Comparison of ENCODE assay signal across 8 mouse cellular contexts in genomic region chr15:102224186-102224991, GRCm38 (mm10). TPM values are rescaled to one million over a fixed set of nuclear protein-coding genes. Genes with fewer than 3 reads are reported as not detected.
A peak's percentile ranks its signal among the peaks of the same experiment; 100 is the strongest.
DNase-seq lines count a peak whose midpoint lies in the region; ATAC-seq and TF ChIP-seq lines count a peak whose summit lies in the region.

No protein-coding gene starts in this region.

- intact Hi-C loops in gastrocnemius, postnatal 36 days (cut with DNase I), result loop anchor here (1.0 kb wide), 1 partner anchor 46 kb away; no protein-coding TSS in a partner anchor

- H3K9me3 ChIP-seq in intestine, embryonic 16.5 days (ENCODE audit: control insufficient read depth, low read length), result no peaks in the 10 kb centered on the region
- H3K9me3 ChIP-seq in limb, embryonic 14.5 days (ENCODE audit: control insufficient read depth, low read length), result no peaks in the 10 kb centered on the region
- H3K9me3 ChIP-seq in midbrain, embryonic 14.5 days (ENCODE audit: control insufficient read depth, low read length), result no peaks in the 10 kb centered on the region

- peak overlapping the region; percentile 94 for H3K4me2 ChIP-seq in intestine, embryonic 16.5 days (ENCODE audit: low read depth, low read length)
- peak overlapping the region; percentile 70 for H3K4me2 ChIP-seq in limb, embryonic 14.5 days (replicated peaks; ENCODE audit: low read depth, low read length, severe bottlenecking)
- peak overlapping the region; percentile 79 for H3K4me2 ChIP-seq in midbrain, embryonic 14.5 days (ENCODE audit: low read length)

- WGBS in intestine, embryonic 16.5 days, result 3% methylated on average over 43 of the region's 43 CpGs
- 3% methylated on average over 42 of the region's 43 CpGs for WGBS in limb, embryonic 14.5 days
- WGBS in midbrain, embryonic 14.5 days, result 3% methylated on average over 43 of the region's 43 CpGs

- ATAC-seq in intestine, embryonic 16.5 days, result peak; percentile 94
- ATAC-seq in limb, embryonic 14.5 days (ENCODE audit: low FRiP score, low read depth), result peak; percentile 87
- ATAC-seq in midbrain, embryonic 14.5 days (ENCODE audit: low FRiP score, low TSS enrichment), result peak; percentile 72

- no peak overlapping the region for H3K27ac ChIP-seq in intestine, embryonic 16.5 days (ENCODE audit: low read length)
- H3K27ac ChIP-seq in limb, embryonic 14.5 days (replicated peaks; ENCODE audit: low read depth, low read length), result no peak overlapping the region
- H3K27ac ChIP-seq in midbrain, embryonic 14.5 days (replicated peaks; ENCODE audit: low read depth, low read length), result no peak overlapping the region

- peaks cover 4% of the 10 kb centered on the region for H3K4me1 ChIP-seq in intestine, embryonic 16.5 days (ENCODE audit: control insufficient read depth, insufficient read depth, low read length)
- peaks cover 9% of the 10 kb centered on the region; the same call in 1 of the 2 replicates for H3K4me1 ChIP-seq in limb, embryonic 14.5 days (ENCODE audit: control insufficient read depth, insufficient read depth, low read length)
- H3K4me1 ChIP-seq in midbrain, embryonic 14.5 days (ENCODE audit: control insufficient read depth, insufficient read depth, low read length), result peaks cover 12% of the 10 kb centered on the region

- peak overlapping the region; percentile 53 for H3K4me3 ChIP-seq in intestine, embryonic 16.5 days (ENCODE audit: low read length)
- peak overlapping the region; percentile 37 for H3K4me3 ChIP-seq in limb, embryonic 14.5 days (replicated peaks; ENCODE audit: low read length)
- peak overlapping the region; percentile 39 for H3K4me3 ChIP-seq in midbrain, embryonic 14.5 days (replicated peaks; ENCODE audit: low read depth, low read length)

- peak overlapping the region; percentile 62 for H3K9ac ChIP-seq in intestine, embryonic 16.5 days (ENCODE audit: low read depth, low read length)
- peak overlapping the region; percentile 56 for H3K9ac ChIP-seq in limb, embryonic 14.5 days (ENCODE audit: low read depth, low read length, severe bottlenecking)
- peak overlapping the region; percentile 50 for H3K9ac ChIP-seq in midbrain, embryonic 14.5 days (replicated peaks; ENCODE audit: low read length)

- peaks cover 4% of the 10 kb centered on the region; the same call in 1 of the 2 replicates for H3K27me3 ChIP-seq in intestine, embryonic 16.5 days (replicated peaks; ENCODE audit: control insufficient read depth, insufficient read depth, low read length)
- 0 out of 2 replicates have a peak, but pooled peaks cover 6% of the 10 kb centered on the region for H3K27me3 ChIP-seq in limb, embryonic 14.5 days (ENCODE audit: control insufficient read depth, insufficient read depth, low read length)
- peaks cover 19% of the 10 kb centered on the region for H3K27me3 ChIP-seq in midbrain, embryonic 14.5 days (ENCODE audit: control insufficient read depth, insufficient read depth, low read length)

- TF ChIP-seq POLR2A in limb, embryonic 14.5 days (IDR thresholded peaks at IDR 0.05; ENCODE audit: borderline replicate concordance, extremely low read depth, insufficient read depth, insufficient read length), result no peak

- H3K36me3 ChIP-seq in intestine, embryonic 16.5 days (ENCODE audit: control insufficient read depth, insufficient read depth, low read length), result no peaks in the 10 kb centered on the region
- H3K36me3 ChIP-seq in limb, embryonic 14.5 days (ENCODE audit: control insufficient read depth, insufficient read depth, low read length), result no peaks in the 10 kb centered on the region
- H3K36me3 ChIP-seq in midbrain, embryonic 14.5 days (ENCODE audit: control insufficient read depth, insufficient read depth, low read length), result no peaks in the 10 kb centered on the region

- DNase-seq in layer of hippocampus, adult 11-12 months (ENCODE audit: low spot score), result peak; percentile 84
- no peak for DNase-seq in layer of hippocampus, adult 9-10 months (ENCODE audit: low spot score)
- peak; percentile 91 for DNase-seq in embryo, embryonic 11 days
- DNase-seq in gastrocnemius, postnatal 36 days, result peak; percentile 69 to 70
- peak; percentile 83 for DNase-seq in limb, embryonic 14.5 days (ENCODE audit: low spot score)
- peak; percentile 87 for DNase-seq in midbrain, embryonic 14.5 days
- DNase-seq in spleen, postnatal 10 days (ENCODE audit: low spot score in 2 of 2), result peak; percentile 70 to 86

RNA-seq across cellular contexts. Expression of gene Itgb7, which starts 7.4 kb away (rescaled TPM):
- 1 to 10 TPM in 1 of 2 experiments, under 1 TPM in 1; 0.69 to 1.3 TPM for total RNA-seq in gastrocnemius, postnatal 36 days (2021)
- 9.5 and 10.3 TPM in 2 replicates for polyA plus RNA-seq in intestine, embryonic 16.5 days (2015; fragmentation: Nextera tagmentation; extraction: Ambion mirVana)
- polyA plus RNA-seq in limb, embryonic 14.5 days (2012; rRNA removed), result 2.7 and 3.0 TPM in 2 replicates
- polyA plus RNA-seq in limb, embryonic 14.5 days (2014; fragmentation: Nextera tagmentation; extraction: Ambion mirVana), result 4.2 and 6.5 TPM in 2 replicates
- 0.57 and 0.78 TPM in 2 replicates for polyA plus RNA-seq in midbrain, embryonic 14.5 days (2014; fragmentation: Nextera tagmentation; extraction: Ambion mirVana)

RNA-seq across cellular contexts. Expression of gene Csad, which starts 19.9 kb away (rescaled TPM):
- 1 to 10 TPM; 7.5 to 7.6 TPM for total RNA-seq in gastrocnemius, postnatal 36 days (2021)
- polyA plus RNA-seq in intestine, embryonic 16.5 days (2015; fragmentation: Nextera tagmentation; extraction: Ambion mirVana), result 33.2 and 38.4 TPM in 2 replicates
- polyA plus RNA-seq in limb, embryonic 14.5 days (2012; rRNA removed), result 112 and 130 TPM in 2 replicates
- polyA plus RNA-seq in limb, embryonic 14.5 days (2014; fragmentation: Nextera tagmentation; extraction: Ambion mirVana), result 66.1 and 75.3 TPM in 2 replicates
- polyA plus RNA-seq in midbrain, embryonic 14.5 days (2014; fragmentation: Nextera tagmentation; extraction: Ambion mirVana), result 25.9 and 28.1 TPM in 2 replicates

RNA-seq across cellular contexts. Expression of gene Zfp740, which starts 21.3 kb away (rescaled TPM):
- 10 to 100 TPM; 24.3 to 26.6 TPM for total RNA-seq in gastrocnemius, postnatal 36 days (2021)
- polyA plus RNA-seq in intestine, embryonic 16.5 days (2015; fragmentation: Nextera tagmentation; extraction: Ambion mirVana), result 33.6 and 35.3 TPM in 2 replicates
- 89.4 and 96.0 TPM in 2 replicates for polyA plus RNA-seq in limb, embryonic 14.5 days (2012; rRNA removed)
- polyA plus RNA-seq in limb, embryonic 14.5 days (2014; fragmentation: Nextera tagmentation; extraction: Ambion mirVana), result 53.8 and 64.0 TPM in 2 replicates
- polyA plus RNA-seq in midbrain, embryonic 14.5 days (2014; fragmentation: Nextera tagmentation; extraction: Ambion mirVana), result 43.5 and 57.7 TPM in 2 replicates

RNA-seq across cellular contexts. Expression of gene Rarg, which starts 32.9 kb away (rescaled TPM):
- total RNA-seq in gastrocnemius, postnatal 36 days (2021), result 1 to 10 TPM; 9.3 to 9.9 TPM
- polyA plus RNA-seq in intestine, embryonic 16.5 days (2015; fragmentation: Nextera tagmentation; extraction: Ambion mirVana), result 13.6 and 14.7 TPM in 2 replicates
- 135 and 175 TPM in 2 replicates for polyA plus RNA-seq in limb, embryonic 14.5 days (2012; rRNA removed)
- polyA plus RNA-seq in limb, embryonic 14.5 days (2014; fragmentation: Nextera tagmentation; extraction: Ambion mirVana), result 115 and 140 TPM in 2 replicates
- polyA plus RNA-seq in midbrain, embryonic 14.5 days (2014; fragmentation: Nextera tagmentation; extraction: Ambion mirVana), result 2.3 and 3.6 TPM in 2 replicates

RNA-seq across cellular contexts. Expression of gene Gm9918, which starts 46.0 kb away (rescaled TPM):
- total RNA-seq in gastrocnemius, postnatal 36 days (2021), result not detected
- polyA plus RNA-seq in intestine, embryonic 16.5 days (2015; fragmentation: Nextera tagmentation; extraction: Ambion mirVana), result 0.13 TPM in 1 of 2 replicates, not detected in the other
- polyA plus RNA-seq in limb, embryonic 14.5 days (2012; rRNA removed), result 3.1 and 3.8 TPM in 2 replicates
- polyA plus RNA-seq in limb, embryonic 14.5 days (2014; fragmentation: Nextera tagmentation; extraction: Ambion mirVana), result 0.93 and 1.0 TPM in 2 replicates
- 0.09 TPM in 1 of 2 replicates, not detected in the other for polyA plus RNA-seq in midbrain, embryonic 14.5 days (2014; fragmentation: Nextera tagmentation; extraction: Ambion mirVana)
